Mouse (Mus musculus) CH12.LX (cell line): ENCODE data around the gene D630045J12Rik. TPM values are rescaled to one million over a fixed set of nuclear protein-coding genes. Genes with fewer than 3 reads are reported as not detected.

Experiments
- DNase-seq: peaks from one replicate; pipeline ENCODE4 v3.0.0-alpha.2; 2013; ENCODE audit errors: extremely low read depth
- H3K27ac ChIP-seq: 2 replicates; pipeline ENCODE4 v1.5.1; 2012; ENCODE audit warnings: low read depth, mild to moderate bottlenecking, control low read depth, moderate library complexity; ENCODE audit not compliant: insufficient read depth
- H3K27me3 ChIP-seq: replicated peaks from 2 replicates; pipeline ENCODE3; 2012; ENCODE audit warnings: inconsistent platforms
- H3K36me3 ChIP-seq, 2 experiments: replicated peaks in 1 of 2; 2 replicates each; pipeline versions ENCODE3 to v1.6.1; 2012; ENCODE audit warnings: inconsistent platforms in 1 of 2, low read length in 1 of 2, mild to moderate bottlenecking in 1 of 2, mixed read lengths in 1 of 2, moderate library complexity in 1 of 2; ENCODE audit not compliant: control insufficient read depth in 1 of 2, insufficient read depth in 1 of 2
- H3K4me1 ChIP-seq, 2 experiments: 2 replicates each; pipeline ENCODE4 v1.6.1; 2012; ENCODE audit warnings: inconsistent platforms in 1 of 2, moderate library complexity in 1 of 2; ENCODE audit not compliant: insufficient read depth in 2 of 2, control insufficient read depth in 1 of 2
- H3K4me2 ChIP-seq: 2 replicates; pipeline ENCODE4 v1.6.1; 2012; ENCODE audit warnings: low read depth, mild to moderate bottlenecking, control low read depth; ENCODE audit not compliant: poor library complexity, insufficient read depth, severe bottlenecking
- H3K4me3 ChIP-seq, 3 experiments: fragments of 150-350 bp in 1 of 3; sonication (generic) in 1 of 3; replicated peaks in 1 of 3; 2 replicates each; pipeline versions ENCODE3 to v1.5.1; 2011 to 2012; ENCODE audit warnings: low read depth in 2 of 3, low read length in 2 of 3, mild to moderate bottlenecking in 2 of 3, moderate library complexity in 2 of 3, control low read depth in 1 of 3, improper control_type of control experiment in 1 of 3, inconsistent platforms in 1 of 3, mixed read lengths in 1 of 3; ENCODE audit not compliant: poor library complexity in 1 of 3
- H3K79me2 ChIP-seq: replicated peaks from 2 replicates; pipeline ENCODE4 v1.6.1; 2012; ENCODE audit warnings: mild to moderate bottlenecking, moderate library complexity; ENCODE audit not compliant: control insufficient read depth, poor library complexity, insufficient read depth, severe bottlenecking; ENCODE audit errors: extremely low read depth
- H3K9ac ChIP-seq: 2 replicates; pipeline ENCODE4 v1.6.1; 2012; ENCODE audit warnings: low read depth, mild to moderate bottlenecking, control low read depth, moderate library complexity; ENCODE audit not compliant: insufficient read depth
- H3K9me3 ChIP-seq: replicated peaks from 2 replicates; pipeline ENCODE3; 2012; ENCODE audit warnings: low read length, inconsistent platforms, mixed read lengths
- E2F4 ChIP-seq: IDR thresholded peaks from 2 replicates; pipeline ENCODE4 v1.6.1; 2011; ENCODE audit warnings: low read depth, low read length, improper control_type of control experiment; ENCODE audit not compliant: insufficient replicate concordance
- ELF1 ChIP-seq: IDR thresholded peaks from 2 replicates; pipeline ENCODE4 v1.6.1; 2014; ENCODE audit warnings: low read depth, mild to moderate bottlenecking, inconsistent platforms, low read length, improper control_type of control experiment
- JUND ChIP-seq: conservative IDR thresholded peaks from 2 replicates; pipeline ENCODE4 v1.6.1; 2011; ENCODE audit warnings: low read depth, low read length, improper control_type of control experiment
- MAZ ChIP-seq: IDR thresholded peaks from 2 replicates; pipeline ENCODE4 v1.6.1; 2012; ENCODE audit warnings: low read depth, mild to moderate bottlenecking, inconsistent platforms, low read length, improper control_type of control experiment, moderate library complexity
- MEF2A ChIP-seq: IDR thresholded peaks from 2 replicates; pipeline ENCODE4 v1.6.1; 2014; ENCODE audit warnings: low read depth, mild to moderate bottlenecking, inconsistent platforms, low read length, improper control_type of control experiment, borderline replicate concordance
- PAX5 ChIP-seq: IDR thresholded peaks from 2 replicates; pipeline ENCODE4 v1.6.1; 2012; ENCODE audit warnings: low read length, inconsistent platforms, mixed read lengths
- RAD21 ChIP-seq: IDR thresholded peaks from 2 replicates; pipeline ENCODE4 v1.6.1; 2011; ENCODE audit warnings: low read depth, mild to moderate bottlenecking, low read length, improper control_type of control experiment, moderate library complexity
- USF1 ChIP-seq: IDR thresholded peaks from 2 replicates; pipeline ENCODE4 v1.6.1; 2014; ENCODE audit warnings: low read depth, mild to moderate bottlenecking, inconsistent platforms, low read length, improper control_type of control experiment
- ZNF384 ChIP-seq: IDR thresholded peaks from 2 replicates; pipeline ENCODE4 v1.6.1; 2012; ENCODE audit warnings: low read depth, low read length, improper control_type of control experiment, inconsistent platforms
- dilution Hi-C: fragments of 300-500 bp; cut with MboI; formaldehyde crosslinking; loops from 2 replicates; pipeline ENCODE4 v1.14.3; 2020; ENCODE audit warnings: low sequenced_read_pairs; ENCODE audit not compliant: extremely low pct_unique_long_range_greater_than_20kb, extremely low pct_ligation_motif_present
- in situ Hi-C: fragments of 300-500 bp; cut with MboI; formaldehyde crosslinking; loops from 3 replicates; pipeline ENCODE4 v1.14.3; 2019; ENCODE audit warnings: low sequenced_read_pairs, low pct_ligation_motif_present, low pct_unique_long_range_greater_than_20kb, mixed read lengths
- polyA plus RNA-seq: library from polyadenylated mRNA; unstranded; fragments of >175 nt; gene quantifications from 2 replicates; pipeline ENCODE4 v1.2.1, GENCODE M21; 2012; ENCODE audit warnings: low read depth; ENCODE audit not compliant: insufficient read length
- total RNA-seq, 2 experiments: library from RNA; depleted of rRNA; stranded (reverse); fragments of 300-350 nt in 1 of 2; fragments of >200 nt in 1 of 2; gene quantifications; 2 replicates each; pipeline ENCODE4 v1.2.3; 2012 to 2014

D630045J12Rik gene
- total and polyA plus RNA-seq, 3 experiments: 0.48 to 4.9 (median 1.7) TPM

DNA sequence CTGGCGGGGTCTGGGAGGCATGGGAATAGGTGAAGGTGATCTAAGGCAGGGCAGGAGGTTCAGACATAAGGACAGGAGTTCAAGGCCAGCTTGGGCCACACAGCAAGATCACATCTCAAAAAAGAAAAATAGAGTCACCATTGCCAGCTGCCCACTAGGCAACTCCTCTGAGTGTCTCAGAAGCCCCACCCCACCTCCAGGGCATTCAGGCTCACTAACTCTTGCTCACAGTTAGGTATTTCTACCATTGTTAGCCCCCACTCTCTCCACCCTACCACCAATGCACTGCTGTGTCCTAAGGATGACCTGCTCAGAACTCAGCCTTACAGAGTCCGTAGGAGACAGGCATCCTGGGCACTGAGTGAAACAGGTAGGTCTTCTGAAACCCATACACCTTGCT is 46.2 kb downstream of the D630045J12Rik start:
- H3K4me1 ChIP-seq: peaks cover 0 to 7% of the 10 kb centered on the region in 2 experiments; a peak in 1 of 4 replicates
- no peaks in the 10 kb centered on the region for H3K36me3 ChIP-seq
- no peak overlapping the region for H3K4me3 ChIP-seq
- DNase-seq: no peak
- no peaks in the 10 kb centered on the region for H3K79me2 ChIP-seq
- dilution Hi-C loops: no loop called here
- TF ChIP-seq JUND: no peak
- no peak for TF ChIP-seq USF1
- in situ Hi-C loops: loop anchor here (10.0 kb wide), 1 partner anchor 47 kb away; the partner anchor contains the start of gene D630045J12Rik
- H3K4me2 ChIP-seq: no peak overlapping the region
- H3K9ac ChIP-seq: no peak overlapping the region
- H3K27ac ChIP-seq: no peak overlapping the region
- H3K27me3 ChIP-seq: no peaks in the 10 kb centered on the region
- peaks cover 4% of the 10 kb centered on the region for H3K9me3 ChIP-seq

DNA sequence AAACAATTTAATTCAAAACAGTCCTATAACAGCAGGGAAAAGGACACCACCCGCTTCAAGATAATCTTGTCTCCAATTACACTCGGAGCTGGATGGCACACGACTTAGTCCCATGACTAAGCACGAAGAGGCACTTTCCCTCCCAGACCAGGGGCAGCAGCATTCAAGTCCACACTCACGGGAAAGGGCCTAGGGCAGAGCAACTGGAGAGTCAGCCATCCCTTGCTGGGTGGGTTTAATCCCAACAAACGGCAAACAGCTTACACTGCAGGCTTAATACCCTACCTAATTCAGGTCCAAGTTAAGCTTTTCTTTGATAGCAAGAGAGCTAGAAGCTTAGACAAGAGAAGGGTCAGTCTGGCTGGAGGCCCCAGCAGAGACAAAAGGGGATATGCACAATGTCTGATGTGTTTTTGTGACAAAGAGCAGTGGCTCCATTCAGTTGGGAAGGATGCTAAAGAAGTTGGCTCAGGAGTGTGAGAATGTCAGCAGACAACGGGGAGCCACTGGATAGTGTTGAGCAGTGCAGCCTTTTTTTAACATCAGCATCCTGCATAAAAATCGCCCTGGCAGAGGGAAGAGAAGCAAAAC is 46.8 kb downstream of the D630045J12Rik start:
- Histone ChIP-seq H3K4me3 (no peak overlapping the region), H3K36me3 (no peaks in the 10 kb centered on the region), H3K79me2 (no peaks in the 10 kb centered on the region), H3K27me3 (no peaks in the 10 kb centered on the region), H3K27ac (no peak overlapping the region), H3K9ac (no peak overlapping the region), H3K4me1 (peaks cover 0 to 13% of the 10 kb centered on the region in 2 experiments; a peak in 2 of 4 replicates), H3K9me3 (peaks cover 3% of the 10 kb centered on the region), H3K4me2 (no peak overlapping the region)
- no peak for DNase-seq
- no peak for TF ChIP-seq MAZ
- in situ Hi-C loops: loop anchor here (10.0 kb wide), 1 partner anchor 48 kb away; the partner anchor contains the start of gene D630045J12Rik
- dilution Hi-C loops: no loop called here

DNA sequence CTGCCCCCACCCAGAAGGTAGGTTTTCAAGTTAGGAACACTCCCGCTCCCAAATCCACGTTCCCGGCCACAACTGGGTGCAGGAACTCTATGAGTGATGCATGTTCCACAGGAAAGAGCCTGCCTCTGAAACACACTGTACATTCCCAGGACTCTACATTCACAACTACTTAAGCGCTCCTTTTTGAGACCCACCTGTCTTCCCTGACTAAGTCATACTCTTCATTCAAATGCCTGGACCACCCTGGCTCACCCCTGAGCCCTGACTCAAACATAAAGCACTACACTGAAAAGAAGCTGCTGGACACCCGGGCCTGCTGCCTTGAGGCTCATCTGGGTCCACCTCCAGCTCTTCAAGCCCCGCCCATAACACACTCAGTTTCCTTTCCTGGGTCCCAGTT is 48.4 kb downstream of the D630045J12Rik start:
- no peak for DNase-seq
- no peak for TF ChIP-seq E2F4
- TF ChIP-seq RAD21: no peak
- no peak for TF ChIP-seq USF1
- no peak for TF ChIP-seq MEF2A
- no peak for TF ChIP-seq ZNF384
- TF ChIP-seq PAX5: no peak
- TF ChIP-seq ELF1: no peak
- Histone ChIP-seq H3K4me2 (no peak overlapping the region), H3K4me1 (peaks cover 0 to 15% of the 10 kb centered on the region in 2 experiments; a peak in 2 of 4 replicates), H3K79me2 (no peaks in the 10 kb centered on the region), H3K9ac (no peak overlapping the region), H3K4me3 (no peak overlapping the region), H3K9me3 (peaks cover 3% of the 10 kb centered on the region), H3K27ac (no peak overlapping the region), H3K27me3 (no peaks in the 10 kb centered on the region), H3K36me3 (no peaks in the 10 kb centered on the region)
- dilution Hi-C loops (no loop called here), in situ Hi-C loops (loop anchor here (10.0 kb wide), 1 partner anchor 49 kb away; the partner anchor contains the start of gene D630045J12Rik)
